Mouse (Mus musculus) neutrophil, adult 5-6 weeks (primary cell): ENCODE results near the gene Hist1h2an. TPM values are rescaled to one million over a fixed set of nuclear protein-coding genes. Genes with fewer than 3 reads are reported as not detected.

Source experiments
- ATAC-seq: fragments of 151-379, 151-347 bp; 2 replicates; pipeline ENCODE4 v1.8.0; 2017; ENCODE audit warnings: mild to moderate bottlenecking, moderate TSS enrichment; ENCODE audit not compliant: insufficient number of reproducible peaks, poor library complexity, low FRiP score, severe bottlenecking; ENCODE audit errors: extremely low read depth
- total RNA-seq: library from RNA; stranded (forward); fragments of 200-1000 nt; gene quantifications from 2 replicates; pipeline ENCODE4 v1.2.3, GENCODE M21; 2017

The Hist1h2an gene
- total RNA-seq, 1 experiment from 2014 or later, result 46.4 TPM

GRCm38 (mm10) chr13:21750159-21751017, 36.6 kb downstream of the Hist1h2an start, which contains the start of gene Hist1h4k:
Gene Hist1h4k, minus strand, starts transcription at chr13:21750505.
- ATAC-seq, result peak; percentile 56

DNA sequence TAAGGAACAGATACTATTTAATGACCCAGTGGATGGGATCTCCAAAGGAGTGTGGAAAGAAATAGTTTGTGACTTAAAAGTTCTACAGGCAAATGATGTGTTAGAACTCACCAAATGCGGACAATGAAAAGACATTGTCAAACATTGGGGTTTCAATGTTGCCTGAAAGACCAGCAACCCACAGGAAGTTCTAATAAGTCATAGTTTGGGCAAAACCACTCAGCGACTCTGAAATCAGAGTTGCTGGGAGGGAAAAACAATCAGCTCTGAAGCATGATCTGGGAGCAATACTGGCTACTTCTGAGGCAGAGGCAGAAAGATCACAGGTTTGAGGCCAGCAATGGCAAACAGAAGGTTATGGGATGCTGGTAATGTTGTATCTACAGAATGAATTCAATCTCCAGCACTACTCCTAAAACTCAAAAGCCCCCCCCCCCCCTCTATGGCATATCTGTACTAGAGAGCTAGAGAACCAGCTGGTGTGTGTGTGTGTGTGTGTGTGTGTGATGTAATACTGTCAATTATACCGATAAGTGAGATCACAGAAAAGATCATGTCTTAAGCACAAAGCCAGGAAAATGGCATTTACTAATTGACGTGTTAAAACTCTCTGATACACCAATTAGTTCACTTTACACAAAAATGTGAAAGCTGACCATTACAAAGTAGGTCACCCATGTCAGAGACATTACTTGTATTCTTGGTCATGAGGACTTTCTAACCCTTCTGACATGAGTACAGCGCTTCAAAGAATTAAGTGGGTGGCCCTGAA, 37.4 kb downstream of the Hist1h2an start:
- no peak for ATAC-seq

- ATAC-seq, result no peak
These were observed 42.0 kb downstream of the Hist1h2an start for GRCm38 (mm10) chr13:21745006-21745405.

Other genes starting within 250 kb of the Hist1h2an start
- gene Olfr1366, start 244.4 kb downstream of the Hist1h2an start, total RNA-seq, result not detected in 2 replicates
- not detected in 2 replicates for gene Olfr1535, start 227.3 kb downstream of the Hist1h2an start, total RNA-seq
- gene Olfr1364, start 205.5 kb downstream of the Hist1h2an start, total RNA-seq, result not detected in 2 replicates
- not detected in 2 replicates for gene Olfr1362, start 173.2 kb downstream of the Hist1h2an start, total RNA-seq
- gene Olfr11, start 144.7 kb downstream of the Hist1h2an start, total RNA-seq, result not detected in 2 replicates
- gene Olfr1361, start 123.8 kb downstream of the Hist1h2an start, total RNA-seq, result not detected in 2 replicates
- gene Olfr1360, start 109.8 kb downstream of the Hist1h2an start, total RNA-seq, result not detected in 2 replicates
- not detected in 2 replicates for gene Olfr1359, start 89.1 kb downstream of the Hist1h2an start, total RNA-seq
- gene Hist1h2bl, start 71.1 kb downstream of the Hist1h2an start, total RNA-seq, result 14.4 and 16.0 TPM in 2 replicates
- gene Hist1h2ai, start 70.8 kb downstream of the Hist1h2an start, total RNA-seq, result 351 and 359 TPM in 2 replicates
- gene Hist1h3h, start 69.6 kb downstream of the Hist1h2an start, total RNA-seq, result 15.6 and 19.4 TPM in 2 replicates
- gene Hist1h2bm, start 65.2 kb downstream of the Hist1h2an start, total RNA-seq, result 6.6 and 8.0 TPM in 2 replicates
- 12.6 and 17.7 TPM in 2 replicates for gene Hist1h4j, start 52.2 kb downstream of the Hist1h2an start, total RNA-seq
- 63.4 and 72.4 TPM in 2 replicates for gene Hist1h4k, start 36.7 kb downstream of the Hist1h2an start, total RNA-seq
- 70.6 and 79.9 TPM in 2 replicates for gene Hist1h2ak, start 33.4 kb downstream of the Hist1h2an start, total RNA-seq
- 99.6 and 105 TPM in 2 replicates for gene Hist1h2bn, start 33.1 kb downstream of the Hist1h2an start, total RNA-seq
- 73.0 and 92.6 TPM in 2 replicates for gene Hist1h1b, start 6.6 kb downstream of the Hist1h2an start, total RNA-seq
- 3.8 and 32.2 TPM in 2 replicates for gene Hist1h3i, start 3.8 kb downstream of the Hist1h2an start, total RNA-seq
- 4.8 and 6.8 TPM in 2 replicates for gene Hist1h2bp, start 243 bp upstream of the Hist1h2an start, total RNA-seq
- gene Hist1h2bq, start 23.0 kb upstream of the Hist1h2an start, total RNA-seq, result 71.6 and 96.6 TPM in 2 replicates
- gene Hist1h2ao, start 23.2 kb upstream of the Hist1h2an start, total RNA-seq, result 88.7 TPM in 1 of 2 replicates, not detected in the other
- 341 and 383 TPM in 2 replicates for gene Hist1h4m, start 24.5 kb upstream of the Hist1h2an start, total RNA-seq
- 171 and 217 TPM in 2 replicates for gene Hist1h4n, start 45.0 kb upstream of the Hist1h2an start, total RNA-seq
- gene Hist1h2ap, start 46.3 kb upstream of the Hist1h2an start, total RNA-seq, result 129 and 254 TPM in 2 replicates
- gene Hist1h2br, start 46.5 kb upstream of the Hist1h2an start, total RNA-seq, result 63.3 and 83.2 TPM in 2 replicates
- gene Zfp184, start 157.9 kb upstream of the Hist1h2an start, total RNA-seq, result 0.49 and 2.6 TPM in 2 replicates
- gene Pom121l2, start 194.0 kb upstream of the Hist1h2an start, total RNA-seq, result not detected in 2 replicates
- 0.61 and 2.9 TPM in 2 replicates for gene Prss16, start 222.5 kb upstream of the Hist1h2an start, total RNA-seq
- gene Hist1h2ah, start 248.3 kb upstream of the Hist1h2an start, total RNA-seq, result 15.1 and 66.2 TPM in 2 replicates
- 11.9 and 12.2 TPM in 2 replicates for gene Hist1h2bk, start 248.7 kb upstream of the Hist1h2an start, total RNA-seq